In genomic region chr4:55721834-55722233, GRCm38 (mm10) we compare ENCODE assay signal across 9 mouse cellular contexts.
DNase-seq lines count a peak whose midpoint lies in the region; ATAC-seq lines count a peak whose summit lies in the region.
"Had no signal": no experiment of that assay in that cellular context is flagged by ENCODE, and none has a peak within 500 bp of the region (broad histone marks: within the 10 kb centered on the region; RNA-seq: fewer than 3 reads in every experiment).

No protein-coding gene starts in this region.

- no peak overlapping the region for H3K27ac ChIP-seq in forebrain, embryonic 14.5 days (ENCODE audit: low read depth, low read length)
- no peak overlapping the region for H3K27ac ChIP-seq in forebrain, embryonic 12.5 days
- H3K27ac ChIP-seq in kidney, embryonic 15.5 days = no peak overlapping the region
- H3K27ac ChIP-seq in stomach, embryonic 15.5 days = no peak overlapping the region
- H3K27ac ChIP-seq: liver, embryonic 14.5 days had no signal

- DNase-seq in forebrain, embryonic 14.5 days (ENCODE audit: low spot score) = peak; percentile 46
- peak; percentile 15 for DNase-seq in ovary, postnatal 36 days (ENCODE audit: low spot score)
- DNase-seq in ovary, postnatal 14 days (ENCODE audit: low spot score) = no peak
- no peak for DNase-seq in natural killer cell, adult 2 months (ENCODE audit: low spot score in 2 of 2)
- DNase-seq in thymus, postnatal 36 days = no peak

- H3K4me1 ChIP-seq in forebrain, embryonic 14.5 days (ENCODE audit: control insufficient read depth, insufficient read depth, low read length) = peaks cover 3% of the 10 kb centered on the region; the same call in 1 of the 2 replicates
- peaks cover 3% of the 10 kb centered on the region; the same call in 1 of the 2 replicates for H3K4me1 ChIP-seq in forebrain, embryonic 12.5 days
- H3K4me1 ChIP-seq in kidney, embryonic 15.5 days = peaks cover 12% of the 10 kb centered on the region
- H3K4me1 ChIP-seq in stomach, embryonic 15.5 days = peaks cover 9% of the 10 kb centered on the region; the same call in 1 of the 2 replicates

- H3K9me3 ChIP-seq in forebrain, embryonic 14.5 days (replicated peaks; ENCODE audit: control insufficient read depth, low read length) = no peaks in the 10 kb centered on the region
- H3K9me3 ChIP-seq in forebrain, embryonic 12.5 days = no peaks in the 10 kb centered on the region
- H3K9me3 ChIP-seq in kidney, embryonic 15.5 days (replicated peaks) = no peaks in the 10 kb centered on the region
- H3K9me3 ChIP-seq in stomach, embryonic 15.5 days = no peaks in the 10 kb centered on the region

- ATAC-seq in forebrain, embryonic 14.5 days = no peak
- ATAC-seq in forebrain, embryonic 12.5 days (ENCODE audit: low FRiP score) = no peak
- 0 out of 2 replicates have a peak, but pooled peaks have one; percentile 36 for ATAC-seq in kidney, embryonic 15.5 days (replicated peaks; ENCODE audit: low FRiP score)
- ATAC-seq in stomach, embryonic 15.5 days (ENCODE audit: insufficient read depth, low FRiP score, low read depth) = 0 out of 2 replicates have a peak, but pooled peaks have one; percentile 43

- no peaks in the 10 kb centered on the region for H3K27me3 ChIP-seq in forebrain, embryonic 14.5 days (replicated peaks; ENCODE audit: control insufficient read depth, insufficient read depth, low read length)
- no peaks in the 10 kb centered on the region for H3K27me3 ChIP-seq in forebrain, embryonic 12.5 days
- H3K27me3 ChIP-seq in kidney, embryonic 15.5 days = no peaks in the 10 kb centered on the region
- H3K27me3 ChIP-seq in stomach, embryonic 15.5 days (replicated peaks) = no peaks in the 10 kb centered on the region

- H3K9ac ChIP-seq in forebrain, embryonic 14.5 days (ENCODE audit: low read length) = no peak overlapping the region
- no peak overlapping the region for H3K9ac ChIP-seq in forebrain, embryonic 12.5 days
- no peak overlapping the region for H3K9ac ChIP-seq in kidney, embryonic 15.5 days
- H3K9ac ChIP-seq in stomach, embryonic 15.5 days = no peak overlapping the region
- H3K9ac ChIP-seq: liver, embryonic 14.5 days had no signal

- no peak overlapping the region for H3K4me3 ChIP-seq in forebrain, embryonic 14.5 days (ENCODE audit: low read depth, low read length)
- no peak overlapping the region for H3K4me3 ChIP-seq in forebrain, embryonic 12.5 days (replicated peaks)
- H3K4me3 ChIP-seq in kidney, embryonic 15.5 days (replicated peaks) = no peak overlapping the region
- no peak overlapping the region for H3K4me3 ChIP-seq in stomach, embryonic 15.5 days (replicated peaks)

- H3K4me2 ChIP-seq in forebrain, embryonic 14.5 days (ENCODE audit: low read length) = no peak overlapping the region
- H3K4me2 ChIP-seq in forebrain, embryonic 12.5 days = no peak overlapping the region
- H3K4me2 ChIP-seq in kidney, embryonic 15.5 days = no peak overlapping the region
- H3K4me2 ChIP-seq in stomach, embryonic 15.5 days = no peak overlapping the region

- H3K36me3 ChIP-seq in forebrain, embryonic 14.5 days (ENCODE audit: control insufficient read depth, insufficient read depth, low read length) = no peaks in the 10 kb centered on the region
- no peaks in the 10 kb centered on the region for H3K36me3 ChIP-seq in forebrain, embryonic 12.5 days (replicated peaks)
- H3K36me3 ChIP-seq in kidney, embryonic 15.5 days = no peaks in the 10 kb centered on the region
- H3K36me3 ChIP-seq in stomach, embryonic 15.5 days = no peaks in the 10 kb centered on the region

- WGBS in forebrain, embryonic 14.5 days = 82% methylated on average over 2 of the region's 2 CpGs
- 81% methylated on average over 2 of the region's 2 CpGs for WGBS in forebrain, embryonic 12.5 days
- 28% methylated on average over 2 of the region's 2 CpGs for WGBS in kidney, embryonic 15.5 days
- 29% methylated on average over 2 of the region's 2 CpGs for WGBS in stomach, embryonic 15.5 days

Comparison
In these comparisons a context has a peak if more than half of its experiments do, and no peak if none do; other contexts are left out.
1. DNase-seq: peak in forebrain, embryonic 14.5 days (single experiment) and ovary, postnatal 36 days (single experiment); none in ovary, postnatal 14 days (single experiment), natural killer cell, adult 2 months (0 of 2) and thymus, postnatal 36 days (0 of 2).
2. ATAC-seq: peak in kidney, embryonic 15.5 days (single experiment) and stomach, embryonic 15.5 days (single experiment); none in forebrain, embryonic 14.5 days (single experiment) and forebrain, embryonic 12.5 days (single experiment).